Mouse (Mus musculus) heart, embryonic 13.5 days (tissue): ENCODE measurements around the gene Stip1. TPM values are rescaled to one million over a fixed set of nuclear protein-coding genes. Genes with fewer than 3 reads are reported as not detected.
"Not testable (repeated sequence)": the region's sequence is repeated elsewhere in the genome, so short reads cannot be mapped to it uniquely, and the experiment has no call there.

Experiments used
- ATAC-seq: fragments of 200-750 bp; cut with Nextera tagmentation; 2 replicates; pipeline ENCODE4 v1.8.0; 2017; ENCODE audit warnings: moderate TSS enrichment; ENCODE audit not compliant: insufficient number of reproducible peaks, low FRiP score, low TSS enrichment; ENCODE audit errors: extremely low read depth
- H3K27ac ChIP-seq: fragments of 300-500 bp; sonication (generic); replicated peaks from 2 replicates; pipeline ENCODE4 v1.5.1; 2015; ENCODE audit warnings: moderate library complexity, mild to moderate bottlenecking, inconsistent platforms
- H3K27me3 ChIP-seq: fragments of 300-500 bp; sonication (generic); replicated peaks from 2 replicates; pipeline ENCODE4 v1.6.1; 2015; ENCODE audit warnings: mild to moderate bottlenecking, inconsistent platforms
- H3K36me3 ChIP-seq: fragments of 300-500 bp; sonication (generic); 2 replicates; pipeline ENCODE4 v1.6.1; 2015; ENCODE audit warnings: mild to moderate bottlenecking, inconsistent platforms
- H3K4me1 ChIP-seq: fragments of 300-500 bp; sonication (generic); 2 replicates; pipeline ENCODE4 v1.6.1; 2015; ENCODE audit warnings: inconsistent platforms
- H3K4me2 ChIP-seq: fragments of 300-500 bp; sonication (generic); 2 replicates; pipeline ENCODE4 v1.6.1; 2015; ENCODE audit warnings: inconsistent platforms, mild to moderate bottlenecking, moderate library complexity
- H3K4me3 ChIP-seq: fragments of 300-500 bp; sonication (generic); 2 replicates; pipeline ENCODE4 v1.5.1; 2015; ENCODE audit warnings: moderate library complexity, mild to moderate bottlenecking, inconsistent platforms
- H3K9ac ChIP-seq: fragments of 300-500 bp; sonication (generic); 2 replicates; pipeline ENCODE4 v1.6.1; 2015; ENCODE audit warnings: inconsistent platforms, mild to moderate bottlenecking, moderate library complexity
- H3K9me3 ChIP-seq: fragments of 300-500 bp; sonication (generic); 2 replicates; pipeline ENCODE4 v1.6.1; 2016; ENCODE audit warnings: inconsistent platforms
- WGBS: fragments of 180-500 bp; shearing (Covaris S2); methylation state at CpG from one replicate; pipeline ENCODE4 v1.1.7; 2015; ENCODE audit warnings: mixed read lengths; 5-methylcytosine and 5-hydroxymethylcytosine counted together
- polyA plus RNA-seq: library from polyadenylated mRNA; unstranded; fragments of >200 nt; fragmentation: Nextera tagmentation; extraction: Ambion mirVana; gene quantifications from 2 replicates; pipeline ENCODE4 v1.2.1, GENCODE M21; 2015

Gene Stip1
- 207 and 228 TPM in 2 replicates for polyA plus RNA-seq

- Histone ChIP-seq H3K4me2 (peak within 1 kb of the TSS; percentile 91), H3K27ac (peak within 1 kb of the TSS; percentile 95), H3K9me3 (no peaks in the 10 kb centered on the region), H3K36me3 (peaks cover 7% of the 10 kb centered on the region), H3K9ac (peak within 1 kb of the TSS; percentile 91), H3K4me3 (peak within 1 kb of the TSS; percentile 72), H3K4me1 (peaks cover 49% of the 10 kb centered on the region), H3K27me3 (no peaks in the 10 kb centered on the region)
- peak; percentile 99 for ATAC-seq
- WGBS: under 1% methylated on average over 48 of the region's 49 CpGs
Measured at GRCm38 (mm10) chr19:7039841-7040636, at the start of gene Stip1. Gene Stip1, minus strand, starts transcription at chr19:7039967.

DNA sequence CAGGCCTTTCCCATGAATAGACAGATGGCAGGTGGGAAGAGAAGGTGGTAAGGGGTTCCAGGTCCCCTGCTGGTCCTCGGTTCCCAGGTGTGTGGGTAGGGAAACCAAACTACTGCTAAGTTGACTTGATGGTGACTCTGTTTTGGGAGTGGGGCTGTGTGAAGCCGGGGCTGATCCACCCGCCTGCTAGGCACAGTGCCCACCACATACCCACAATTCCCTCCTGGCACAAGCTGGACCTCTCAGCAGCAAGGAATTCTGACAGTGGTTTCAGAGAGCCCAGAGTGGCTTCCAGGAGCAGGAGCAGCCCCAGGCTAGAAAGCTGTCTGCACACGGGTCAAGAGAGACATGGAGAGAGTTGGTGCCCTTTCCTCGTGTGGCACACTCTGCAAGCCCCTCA, 49.3 kb upstream of the Stip1 start:
- ATAC-seq: no peak
- no peak overlapping the region for H3K27ac ChIP-seq
- WGBS: 64% methylated on average over 5 of the region's 5 CpGs
- no peaks in the 10 kb centered on the region for H3K9me3 ChIP-seq
- peaks cover 26% of the 10 kb centered on the region for H3K4me1 ChIP-seq
- H3K4me2 ChIP-seq: no peak overlapping the region
- no peaks in the 10 kb centered on the region for H3K36me3 ChIP-seq
- peak overlapping the region; percentile 6; the same call in 1 of the 2 replicates for H3K9ac ChIP-seq
- H3K4me3 ChIP-seq: no peak overlapping the region
- H3K27me3 ChIP-seq: peaks cover 77% of the 10 kb centered on the region

DNA sequence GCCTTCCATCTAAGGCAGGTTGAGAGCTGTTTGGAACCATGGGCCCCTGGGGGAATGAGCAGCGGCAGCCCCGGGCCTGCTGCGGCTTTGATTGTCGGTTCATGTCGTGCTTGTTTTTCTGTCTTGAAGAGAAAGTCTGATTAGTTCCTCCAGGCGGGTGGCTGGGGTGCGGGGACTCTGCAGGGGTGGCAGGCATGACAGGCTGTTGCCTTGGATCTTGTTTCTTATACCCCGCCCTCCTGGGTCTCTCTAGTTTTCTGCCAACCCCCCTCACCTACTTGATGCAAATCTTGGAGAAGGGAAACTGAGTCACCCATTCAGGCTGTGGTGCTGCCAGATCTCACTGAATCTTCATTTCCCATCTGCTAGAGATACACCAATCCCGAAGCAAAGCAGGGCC, 48.8 kb upstream of the Stip1 start:
- Histone ChIP-seq H3K4me1 (peaks cover 27% of the 10 kb centered on the region), H3K27me3 (peaks cover 80% of the 10 kb centered on the region), H3K4me2 (no peak overlapping the region), H3K36me3 (no peaks in the 10 kb centered on the region), H3K9ac (no peak overlapping the region), H3K4me3 (no peak overlapping the region), H3K9me3 (no peaks in the 10 kb centered on the region), H3K27ac (no peak overlapping the region)
- no peak for ATAC-seq
- WGBS: 29% methylated on average over 9 of the region's 9 CpGs

- Histone ChIP-seq H3K4me2 (no peak overlapping the region), H3K4me1 (peaks cover 23% of the 10 kb centered on the region), H3K4me3 (no peak overlapping the region), H3K27me3 (peaks cover 61% of the 10 kb centered on the region), H3K27ac (no peak overlapping the region), H3K9me3 (no peaks in the 10 kb centered on the region), H3K9ac (no peak overlapping the region), H3K36me3 (no peaks in the 10 kb centered on the region)
- 79% methylated on average over 15 of the region's 15 CpGs for WGBS
- no peak for ATAC-seq
Measured at GRCm38 (mm10) chr19:7084734-7085133, 45.0 kb upstream of the Stip1 start.

DNA sequence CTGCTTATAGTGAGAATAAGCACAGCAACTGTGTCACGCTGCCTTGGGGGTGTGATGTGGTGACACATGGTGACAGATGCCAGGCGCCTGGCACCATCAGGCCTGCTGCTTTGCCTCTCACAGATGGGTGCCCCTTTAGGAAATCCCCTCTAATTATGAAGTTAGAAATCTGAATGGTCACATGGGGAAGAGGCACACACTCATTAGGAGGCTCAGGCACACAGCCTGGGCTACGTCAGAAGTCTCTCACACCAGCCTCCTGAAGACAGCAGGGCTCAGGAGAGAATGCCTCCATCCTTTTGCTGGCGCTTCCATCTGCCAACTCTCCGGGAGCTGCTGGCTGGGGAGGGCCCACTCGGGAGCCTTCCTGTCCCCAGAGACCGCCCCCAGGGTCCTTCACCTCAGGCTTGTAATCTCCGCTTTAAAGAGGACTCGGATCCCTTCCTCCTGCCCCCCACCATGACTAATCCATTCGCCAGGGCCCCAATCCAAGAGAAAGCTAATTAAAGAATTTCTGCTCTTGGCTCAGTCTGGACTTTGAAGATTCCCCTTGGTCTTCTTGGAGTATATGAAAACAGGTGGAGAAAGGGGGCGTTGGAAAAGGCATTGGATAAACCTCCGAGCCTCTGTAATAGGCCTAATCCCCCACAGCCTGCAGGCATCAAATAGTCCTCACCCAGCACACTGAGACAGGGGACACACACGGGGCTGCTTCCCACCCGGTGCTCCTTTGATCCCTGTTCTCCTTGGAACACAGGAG, 43.4 kb upstream of the Stip1 start:
- Histone ChIP-seq H3K9me3 (no peaks in the 10 kb centered on the region), H3K4me1 (peaks cover 17% of the 10 kb centered on the region), H3K4me3 (no peak overlapping the region), H3K36me3 (no peaks in the 10 kb centered on the region), H3K27me3 (peaks cover 49% of the 10 kb centered on the region), H3K4me2 (no peak overlapping the region), H3K9ac (0 out of 2 replicates have a peak overlapping the region, but pooled peaks have one; percentile 26), H3K27ac (no peak overlapping the region)
- ATAC-seq: no peak
- 37% methylated on average over 14 of the region's 14 CpGs for WGBS

- no peak overlapping the region for H3K27ac ChIP-seq
- H3K4me1 ChIP-seq: peaks cover 16% of the 10 kb centered on the region
- no peak overlapping the region for H3K4me3 ChIP-seq
- no peak overlapping the region for H3K9ac ChIP-seq
- WGBS: 75% methylated on average over 7 of the region's 7 CpGs
- H3K4me2 ChIP-seq: no peak overlapping the region
- H3K36me3 ChIP-seq: no peaks in the 10 kb centered on the region
- ATAC-seq: no peak
- H3K27me3 ChIP-seq: peaks cover 34% of the 10 kb centered on the region
- no peaks in the 10 kb centered on the region for H3K9me3 ChIP-seq
Measured at GRCm38 (mm10) chr19:7081516-7082266, 41.9 kb upstream of the Stip1 start.

DNA sequence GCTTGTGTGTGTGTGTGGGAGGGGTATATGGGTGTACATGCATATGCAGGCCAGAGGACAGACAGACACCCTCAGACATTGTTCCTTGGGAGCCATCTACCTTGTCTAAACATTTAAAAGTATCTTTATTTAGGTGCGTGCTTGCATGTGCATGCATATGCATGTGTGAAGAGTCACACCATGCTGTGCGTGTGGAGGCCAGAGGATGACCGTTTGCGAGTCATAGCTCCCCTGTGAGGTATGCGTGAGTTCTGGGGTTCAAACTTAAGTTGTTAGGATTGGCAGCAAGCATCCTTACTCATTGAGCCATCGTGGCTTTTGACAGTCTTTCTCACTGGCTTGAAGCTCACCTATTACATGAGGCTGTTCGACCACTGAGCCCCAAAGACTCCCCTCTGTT, 38.5 kb upstream of the Stip1 start:
- H3K27ac ChIP-seq: no peak overlapping the region
- 79% methylated on average over 7 of the region's 7 CpGs for WGBS
- H3K9ac ChIP-seq: no peak overlapping the region
- H3K36me3 ChIP-seq: no peaks in the 10 kb centered on the region
- H3K4me1 ChIP-seq: peaks cover 10% of the 10 kb centered on the region
- ATAC-seq: no peak
- no peaks in the 10 kb centered on the region for H3K9me3 ChIP-seq
- H3K27me3 ChIP-seq: peaks cover 2% of the 10 kb centered on the region; the same call in 1 of the 2 replicates
- no peak overlapping the region for H3K4me2 ChIP-seq
- no peak overlapping the region for H3K4me3 ChIP-seq

DNA sequence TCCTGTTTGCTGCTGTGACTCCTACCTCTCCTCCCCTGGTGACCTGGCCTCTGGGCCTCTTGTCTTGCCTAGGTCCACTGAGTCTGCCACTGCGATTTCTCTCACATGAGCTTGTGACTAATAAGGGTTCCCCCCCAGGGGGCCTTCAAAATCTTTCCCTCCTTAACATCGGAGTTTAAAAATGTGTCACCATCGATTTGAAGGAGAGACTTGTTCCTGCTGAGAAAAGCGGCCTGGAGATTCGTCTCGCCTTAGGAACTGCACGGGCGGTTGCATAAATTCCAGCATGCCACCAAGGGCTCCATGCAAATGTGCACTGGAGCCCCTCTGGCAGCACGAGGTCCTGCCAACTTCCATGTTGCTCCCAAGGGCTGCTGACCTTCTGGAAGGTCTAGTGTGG, 37.9 kb upstream of the Stip1 start:
- H3K36me3 ChIP-seq: no peaks in the 10 kb centered on the region
- H3K4me3 ChIP-seq: no peak overlapping the region
- no peak overlapping the region for H3K27ac ChIP-seq
- H3K9ac ChIP-seq: no peak overlapping the region
- 59% methylated on average over 9 of the region's 9 CpGs for WGBS
- no peaks in the 10 kb centered on the region; the same call in 1 of the 2 replicates for H3K27me3 ChIP-seq
- no peak for ATAC-seq
- peaks cover 10% of the 10 kb centered on the region; the same call in 1 of the 2 replicates for H3K4me1 ChIP-seq
- no peak overlapping the region for H3K4me2 ChIP-seq
- no peaks in the 10 kb centered on the region for H3K9me3 ChIP-seq

GRCm38 (mm10) chr19:7075336-7075735, 35.6 kb upstream of the Stip1 start:
- H3K4me3 ChIP-seq, H3K27ac ChIP-seq, H3K36me3 ChIP-seq, ATAC-seq, H3K4me2 ChIP-seq, H3K9me3 ChIP-seq, H3K9ac ChIP-seq: not testable (repeated sequence)
- 74% methylated on average over 11 of the region's 11 CpGs for WGBS
- peaks cover 17% of the 10 kb centered on the region for H3K27me3 ChIP-seq
- peaks cover 21% of the 10 kb centered on the region for H3K4me1 ChIP-seq

GRCm38 (mm10) chr19:7073997-7074781, 34.4 kb upstream of the Stip1 start:
- no peak for ATAC-seq
- H3K36me3 ChIP-seq: no peaks in the 10 kb centered on the region
- H3K4me3 ChIP-seq: no peak overlapping the region
- H3K27me3 ChIP-seq: peaks cover 27% of the 10 kb centered on the region
- H3K9ac ChIP-seq: no peak overlapping the region
- H3K4me1 ChIP-seq: peaks cover 31% of the 10 kb centered on the region
- H3K4me2 ChIP-seq: no peak overlapping the region
- no peak overlapping the region for H3K27ac ChIP-seq
- 63% methylated on average over 12 of the region's 12 CpGs for WGBS
- no peaks in the 10 kb centered on the region for H3K9me3 ChIP-seq
